Mouse (Mus musculus): ENCODE measurements around the gene Slc44a5. TPM values are rescaled to one million over a fixed set of nuclear protein-coding genes. Genes with fewer than 3 reads are reported as not detected.

The Slc44a5 gene
- polyA plus RNA-seq, 1 experiment from 2014 or later = 0.81 TPM

DNA sequence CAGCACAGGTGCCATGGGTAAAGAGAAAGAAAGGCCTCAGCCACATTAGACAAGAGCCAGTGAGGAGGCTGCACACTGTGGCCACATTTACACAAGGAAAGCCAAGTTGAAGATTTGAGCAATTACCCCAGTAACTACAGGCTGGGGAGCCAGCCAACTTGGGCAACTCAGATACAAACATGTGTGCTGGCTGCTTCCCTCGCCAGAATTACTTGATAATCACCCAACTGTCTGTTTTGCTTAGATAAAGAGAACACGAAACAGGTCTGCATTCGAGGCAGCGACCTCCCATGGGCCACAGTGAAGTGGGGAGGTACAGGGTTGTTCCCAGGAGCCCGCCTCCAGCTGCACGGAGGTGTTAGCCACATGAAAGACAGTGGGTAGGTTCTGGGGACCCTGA lies 324.3 kb downstream of the Slc44a5 start:
- H3K36me3 ChIP-seq (ENCODE audit: control insufficient read depth, insufficient read depth, low read length) = no peaks in the 10 kb centered on the region
- H3K27ac ChIP-seq (ENCODE audit: low read depth, low read length) = no peak overlapping the region
- no peak overlapping the region for H3K4me2 ChIP-seq (replicated peaks; ENCODE audit: low read depth, low read length)
- H3K9ac ChIP-seq (ENCODE audit: low read depth, low read length) = no peak overlapping the region
- H3K9me3 ChIP-seq (ENCODE audit: control insufficient read depth, low read length) = no peaks in the 10 kb centered on the region
- WGBS = 74% methylated on average over 6 of the region's 6 CpGs
- no peak overlapping the region for H3K4me3 ChIP-seq (ENCODE audit: low read length)
- H3K27me3 ChIP-seq (ENCODE audit: control insufficient read depth, insufficient read depth, low read length) = no peaks in the 10 kb centered on the region
- ATAC-seq (ENCODE audit: low FRiP score, low TSS enrichment) = no peak
- H3K4me1 ChIP-seq (ENCODE audit: control insufficient read depth, insufficient read depth, low read length) = no peaks in the 10 kb centered on the region

DNA sequence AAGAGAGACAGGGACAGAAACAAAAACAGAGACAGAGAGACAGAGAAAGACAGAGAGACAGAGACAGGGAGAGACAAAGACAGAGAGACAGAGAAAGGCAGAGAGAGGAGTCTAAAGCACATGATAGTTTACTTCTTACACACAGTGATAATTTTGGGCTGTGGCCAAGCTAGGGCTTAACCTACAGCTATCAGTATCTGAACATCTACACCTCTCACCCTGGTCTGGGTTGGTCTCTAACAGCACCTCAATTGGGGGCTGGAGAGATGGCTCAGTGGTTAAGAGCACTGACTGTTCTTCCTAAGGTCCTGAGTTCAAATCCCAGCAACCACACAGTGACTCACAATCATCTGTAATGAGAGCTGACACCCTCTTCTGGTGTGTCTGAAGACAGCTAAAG lies 325.3 kb downstream of the Slc44a5 start:
- H3K36me3 ChIP-seq (ENCODE audit: control insufficient read depth, insufficient read depth, low read length) = no peaks in the 10 kb centered on the region
- no peak overlapping the region for H3K27ac ChIP-seq (ENCODE audit: low read depth, low read length)
- no peaks in the 10 kb centered on the region for H3K27me3 ChIP-seq (ENCODE audit: control insufficient read depth, insufficient read depth, low read length)

GRCm38 (mm10) chr3:154300006-154300405 lies 326.8 kb downstream of the Slc44a5 start:
- no peaks in the 10 kb centered on the region for H3K4me1 ChIP-seq (ENCODE audit: control insufficient read depth, insufficient read depth, low read length)
- WGBS = 93% methylated on average over 9 of the region's 9 CpGs
- no peak overlapping the region for H3K9ac ChIP-seq (ENCODE audit: low read depth, low read length)
- H3K9me3 ChIP-seq (ENCODE audit: control insufficient read depth, low read length) = no peaks in the 10 kb centered on the region
- no peaks in the 10 kb centered on the region for H3K27me3 ChIP-seq (ENCODE audit: control insufficient read depth, insufficient read depth, low read length)
- no peaks in the 10 kb centered on the region for H3K36me3 ChIP-seq (ENCODE audit: control insufficient read depth, insufficient read depth, low read length)
- no peak overlapping the region for H3K4me2 ChIP-seq (replicated peaks; ENCODE audit: low read depth, low read length)
- ATAC-seq (ENCODE audit: low FRiP score, low TSS enrichment) = no peak
- H3K27ac ChIP-seq (ENCODE audit: low read depth, low read length) = no peak overlapping the region
- H3K4me3 ChIP-seq (ENCODE audit: low read length) = no peak overlapping the region

More for the DNA sequence above, 325.3 kb downstream of the Slc44a5 start:
- Histone ChIP-seq H3K4me3 (ENCODE audit: low read length) (no peak overlapping the region), H3K9ac (ENCODE audit: low read depth, low read length) (no peak overlapping the region), H3K4me1 (ENCODE audit: control insufficient read depth, insufficient read depth, low read length) (no peaks in the 10 kb centered on the region), H3K4me2 (replicated peaks; ENCODE audit: low read depth, low read length) (no peak overlapping the region), H3K9me3 (ENCODE audit: control insufficient read depth, low read length) (no peaks in the 10 kb centered on the region)
- no peak for ATAC-seq (ENCODE audit: low FRiP score, low TSS enrichment)

- no peak for ATAC-seq (ENCODE audit: low FRiP score, low TSS enrichment)
Observed at GRCm38 (mm10) chr3:154301102-154301501, 327.9 kb downstream of the Slc44a5 start.

GRCm38 (mm10) chr3:154305163-154305884 lies 332.1 kb downstream of the Slc44a5 start:
- Histone ChIP-seq H3K4me2 (replicated peaks; ENCODE audit: low read depth, low read length) (no peak overlapping the region), H3K4me3 (ENCODE audit: low read length) (no peak overlapping the region), H3K36me3 (ENCODE audit: control insufficient read depth, insufficient read depth, low read length) (no peaks in the 10 kb centered on the region), H3K27ac (ENCODE audit: low read depth, low read length) (no peak overlapping the region), H3K9me3 (ENCODE audit: control insufficient read depth, low read length) (no peaks in the 10 kb centered on the region), H3K27me3 (ENCODE audit: control insufficient read depth, insufficient read depth, low read length) (no peaks in the 10 kb centered on the region), H3K9ac (ENCODE audit: low read depth, low read length) (no peak overlapping the region), H3K4me1 (ENCODE audit: control insufficient read depth, insufficient read depth, low read length) (no peaks in the 10 kb centered on the region)
- no peak for ATAC-seq (ENCODE audit: low FRiP score, low TSS enrichment)
- 61% methylated on average over 16 of the region's 16 CpGs for WGBS

More at GRCm38 (mm10) chr3:154301102-154301501, 327.9 kb downstream of the Slc44a5 start:
- Histone ChIP-seq H3K9ac (ENCODE audit: low read depth, low read length) (no peak overlapping the region), H3K27me3 (ENCODE audit: control insufficient read depth, insufficient read depth, low read length) (no peaks in the 10 kb centered on the region), H3K27ac (ENCODE audit: low read depth, low read length) (no peak overlapping the region), H3K9me3 (ENCODE audit: control insufficient read depth, low read length) (no peaks in the 10 kb centered on the region), H3K4me2 (replicated peaks; ENCODE audit: low read depth, low read length) (no peak overlapping the region), H3K4me1 (ENCODE audit: control insufficient read depth, insufficient read depth, low read length) (no peaks in the 10 kb centered on the region), H3K36me3 (ENCODE audit: control insufficient read depth, insufficient read depth, low read length) (no peaks in the 10 kb centered on the region), H3K4me3 (ENCODE audit: low read length) (no peak overlapping the region)
- 78% methylated on average over 4 of the region's 4 CpGs for WGBS

DNA sequence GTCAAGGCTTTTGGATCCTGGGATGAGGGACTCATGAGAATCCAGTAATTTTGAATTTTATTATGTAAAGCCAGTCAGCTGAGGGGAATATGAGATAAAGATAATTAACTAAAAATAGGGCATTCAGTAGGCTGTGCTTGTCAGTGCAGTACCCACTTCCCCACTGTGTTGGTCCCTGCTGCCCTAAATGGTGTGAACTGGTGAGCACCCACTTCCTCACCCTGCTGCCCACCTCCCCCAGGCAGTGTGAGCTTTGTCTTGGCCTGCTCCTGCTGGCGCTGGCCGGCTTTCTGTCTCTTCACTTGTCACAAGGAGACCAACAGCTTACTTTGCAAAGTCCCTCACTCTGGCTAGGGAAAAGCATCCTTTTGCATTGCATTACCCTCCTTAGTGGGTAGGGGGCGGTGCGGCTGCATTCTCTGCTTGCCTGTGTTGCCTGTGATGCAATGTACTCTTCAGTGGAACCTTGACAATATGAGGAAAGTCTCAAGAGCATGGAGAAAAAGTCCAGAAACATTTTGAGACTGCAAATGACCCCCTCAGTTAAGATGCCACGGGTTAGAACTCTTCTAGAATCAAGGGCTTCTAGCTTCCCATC lies 344.5 kb downstream of the Slc44a5 start:
- Histone ChIP-seq H3K4me1 (ENCODE audit: control insufficient read depth, insufficient read depth, low read length) (no peaks in the 10 kb centered on the region), H3K4me3 (ENCODE audit: low read length) (no peak overlapping the region), H3K9me3 (ENCODE audit: control insufficient read depth, low read length) (no peaks in the 10 kb centered on the region), H3K27ac (ENCODE audit: low read depth, low read length) (no peak overlapping the region), H3K9ac (ENCODE audit: low read depth, low read length) (no peak overlapping the region), H3K36me3 (ENCODE audit: control insufficient read depth, insufficient read depth, low read length) (no peaks in the 10 kb centered on the region), H3K4me2 (replicated peaks; ENCODE audit: low read depth, low read length) (no peak overlapping the region), H3K27me3 (ENCODE audit: control insufficient read depth, insufficient read depth, low read length) (peaks cover 20% of the 10 kb centered on the region)
- WGBS = 16% methylated on average over 5 of the region's 5 CpGs
- no peak for ATAC-seq (ENCODE audit: low FRiP score, low TSS enrichment)

Other genes with a start within 250 kb of the Slc44a5 start
- 51.6 and 63.8 TPM in 2 replicates for gene St6galnac3, start 248.3 kb upstream of the Slc44a5 start, polyA plus RNA-seq (2014; fragmentation: Nextera tagmentation; extraction: Ambion mirVana)
- not detected in 2 replicates for gene Asb17, start 129.2 kb upstream of the Slc44a5 start, polyA plus RNA-seq (2014; fragmentation: Nextera tagmentation; extraction: Ambion mirVana)
- gene Msh4, start 67.3 kb upstream of the Slc44a5 start, polyA plus RNA-seq (2014; fragmentation: Nextera tagmentation; extraction: Ambion mirVana) = 0.17 and 0.35 TPM in 2 replicates
- gene Rabggtb, start 60.4 kb upstream of the Slc44a5 start, polyA plus RNA-seq (2014; fragmentation: Nextera tagmentation; extraction: Ambion mirVana) = 62.5 and 68.2 TPM in 2 replicates
- gene Acadm, start 28.8 kb upstream of the Slc44a5 start, polyA plus RNA-seq (2014; fragmentation: Nextera tagmentation; extraction: Ambion mirVana) = 73.4 and 81.1 TPM in 2 replicates

Data from kidney, embryonic 14.5 days (tissue).